12 mouse cellular contexts compared by ENCODE assay signal in genomic region chr16:58499650-58500049, GRCm38 (mm10). TPM values are rescaled to one million over a fixed set of nuclear protein-coding genes. Genes with fewer than 3 reads are reported as not detected.
DNase-seq lines count a peak whose midpoint lies in the region; ATAC-seq and TF ChIP-seq lines count a peak whose summit lies in the region.
"Had no signal": no experiment of that assay in that cellular context is flagged by ENCODE, and none has a peak within 500 bp of the region (broad histone marks: within the 10 kb centered on the region; RNA-seq: fewer than 3 reads in every experiment).

No protein-coding gene starts in this region.

- H3K9ac ChIP-seq in forebrain, embryonic 14.5 days (ENCODE audit: low read length) = no peak overlapping the region
- H3K9ac ChIP-seq in forebrain, embryonic 16.5 days (replicated peaks; ENCODE audit: low read depth, low read length) = no peak overlapping the region
- no peak overlapping the region for H3K9ac ChIP-seq in kidney, postnatal 0 days (ENCODE audit: low read depth, low read length)
- no peak overlapping the region; the same call in 1 of the 2 replicates for H3K9ac ChIP-seq in liver, embryonic 16.5 days (ENCODE audit: low read depth, low read length)

- ATAC-seq in forebrain, embryonic 14.5 days = peak; percentile 21; the same call in 1 of the 2 replicates
- ATAC-seq in forebrain, embryonic 16.5 days = no peak
- 0 out of 2 replicates have a peak, but pooled peaks have one; percentile 6 for ATAC-seq in kidney, postnatal 0 days (replicated peaks; ENCODE audit: low FRiP score, low read depth)
- ATAC-seq in liver, embryonic 16.5 days (ENCODE audit: low read depth) = no peak

- H3K4me1 ChIP-seq in forebrain, embryonic 14.5 days (ENCODE audit: control insufficient read depth, insufficient read depth, low read length) = no peaks in the 10 kb centered on the region
- 0 out of 2 replicates have a peak, but pooled peaks cover 4% of the 10 kb centered on the region for H3K4me1 ChIP-seq in forebrain, embryonic 16.5 days (replicated peaks; ENCODE audit: control insufficient read depth, insufficient read depth, low read length)
- H3K4me1 ChIP-seq in kidney, postnatal 0 days (replicated peaks; ENCODE audit: insufficient read depth, low read length) = peaks cover 27% of the 10 kb centered on the region
- peaks cover 7% of the 10 kb centered on the region for H3K4me1 ChIP-seq in brown adipose tissue, adult 24 weeks (ENCODE audit: control insufficient read depth, insufficient read depth, insufficient read length, low read length)
- H3K4me1 ChIP-seq in liver, embryonic 16.5 days (ENCODE audit: control insufficient read depth, low read depth, low read length) = peaks cover 51% of the 10 kb centered on the region

- H3K27ac ChIP-seq in forebrain, embryonic 14.5 days (ENCODE audit: low read depth, low read length) = no peak overlapping the region
- H3K27ac ChIP-seq in forebrain, embryonic 16.5 days (ENCODE audit: low read length) = no peak overlapping the region
- H3K27ac ChIP-seq in kidney, postnatal 0 days = peak overlapping the region; percentile 58; the same call in 1 of the 2 replicates
- peak overlapping the region; percentile 28; the same call in 1 of the 2 replicates for H3K27ac ChIP-seq in brown adipose tissue, adult 24 weeks (replicated peaks; ENCODE audit: low read depth, low read length)
- peak overlapping the region; percentile 96 for H3K27ac ChIP-seq in liver, embryonic 16.5 days (ENCODE audit: low read length)

- no peaks in the 10 kb centered on the region for H3K27me3 ChIP-seq in forebrain, embryonic 14.5 days (replicated peaks; ENCODE audit: control insufficient read depth, insufficient read depth, low read length)
- no peaks in the 10 kb centered on the region for H3K27me3 ChIP-seq in forebrain, embryonic 16.5 days (replicated peaks; ENCODE audit: control insufficient read depth, insufficient read depth, low read length)
- H3K27me3 ChIP-seq in kidney, postnatal 0 days (ENCODE audit: insufficient read depth, low read length) = no peaks in the 10 kb centered on the region
- H3K27me3 ChIP-seq in liver, embryonic 16.5 days (ENCODE audit: control insufficient read depth, insufficient read depth, low read depth, low read length) = no peaks in the 10 kb centered on the region
- H3K27me3 ChIP-seq: Patski had no signal

- no peak overlapping the region for H3K4me3 ChIP-seq in forebrain, embryonic 14.5 days (ENCODE audit: low read depth, low read length)
- no peak overlapping the region for H3K4me3 ChIP-seq in forebrain, embryonic 16.5 days (replicated peaks; ENCODE audit: low read length)
- H3K4me3 ChIP-seq in kidney, postnatal 0 days (replicated peaks; ENCODE audit: low read depth, low read length) = no peak overlapping the region
- H3K4me3 ChIP-seq in brown adipose tissue, adult 24 weeks (ENCODE audit: insufficient read depth, low read depth, low read length) = no peak overlapping the region
- H3K4me3 ChIP-seq in liver, embryonic 16.5 days (ENCODE audit: low read depth, low read length) = no peak overlapping the region

- no peaks in the 10 kb centered on the region for H3K9me3 ChIP-seq in forebrain, embryonic 14.5 days (replicated peaks; ENCODE audit: control insufficient read depth, low read length)
- H3K9me3 ChIP-seq in forebrain, embryonic 16.5 days (ENCODE audit: control insufficient read depth, low read length) = no peaks in the 10 kb centered on the region
- H3K9me3 ChIP-seq in kidney, postnatal 0 days (replicated peaks; ENCODE audit: low read length) = no peaks in the 10 kb centered on the region
- H3K9me3 ChIP-seq in liver, embryonic 16.5 days (replicated peaks; ENCODE audit: control insufficient read depth, low read length) = no peaks in the 10 kb centered on the region

- no peak for DNase-seq in forebrain, embryonic 14.5 days (ENCODE audit: low spot score)
- no peak for DNase-seq in kidney, postnatal 0 days (ENCODE audit: low spot score)
- DNase-seq in kidney, postnatal 36 days = no peak
- DNase-seq in spleen, postnatal 4 days (ENCODE audit: low spot score in 2 of 2) = no peak
- DNase-seq in frontal cortex, postnatal 10 days (ENCODE audit: low spot score in 2 of 2) = no peak
- DNase-seq: cerebellum, postnatal 25 days; right cerebral cortex, adult 18-20 months; thymus, adult 2 months had no signal

- no peak overlapping the region for H3K4me2 ChIP-seq in forebrain, embryonic 14.5 days (ENCODE audit: low read length)
- H3K4me2 ChIP-seq in forebrain, embryonic 16.5 days (ENCODE audit: low read length) = no peak overlapping the region
- no peak overlapping the region for H3K4me2 ChIP-seq in kidney, postnatal 0 days (ENCODE audit: low read length)
- no peak overlapping the region for H3K4me2 ChIP-seq in liver, embryonic 16.5 days (ENCODE audit: low read depth, low read length)

- 29% methylated on average over 5 of the region's 5 CpGs for WGBS in forebrain, embryonic 14.5 days
- WGBS in forebrain, embryonic 16.5 days = 40% methylated on average over 5 of the region's 5 CpGs
- WGBS in kidney, postnatal 0 days = 73% methylated on average over 5 of the region's 5 CpGs
- WGBS in liver, embryonic 16.5 days (ENCODE audit: insufficient replicate concordance) = 62% methylated on average over 5 of the region's 5 CpGs

- TF ChIP-seq CTCF in kidney, postnatal 0 days (IDR thresholded peaks at IDR 0.05; ENCODE audit: low read depth) = no peak

- H3K36me3 ChIP-seq in forebrain, embryonic 14.5 days (ENCODE audit: control insufficient read depth, insufficient read depth, low read length) = no peaks in the 10 kb centered on the region
- H3K36me3 ChIP-seq in forebrain, embryonic 16.5 days (ENCODE audit: control insufficient read depth, insufficient read depth) = no peaks in the 10 kb centered on the region
- H3K36me3 ChIP-seq in kidney, postnatal 0 days (ENCODE audit: insufficient read depth, low read length) = 0 out of 2 replicates have a peak, but pooled peaks cover 3% of the 10 kb centered on the region
- H3K36me3 ChIP-seq in liver, embryonic 16.5 days (ENCODE audit: control insufficient read depth, insufficient read depth) = no peaks in the 10 kb centered on the region

RNA-seq across cellular contexts. Expression of gene St3gal6, which starts 24.4 kb away (rescaled TPM):
- 7.8 and 8.3 TPM in 2 replicates for polyA plus RNA-seq in forebrain, embryonic 14.5 days (2014; fragmentation: Nextera tagmentation; extraction: Ambion mirVana)
- polyA plus RNA-seq in forebrain, embryonic 16.5 days (2015; fragmentation: Nextera tagmentation; extraction: Ambion mirVana) = 6.7 and 8.0 TPM in 2 replicates
- 93.6 and 93.8 TPM in 2 replicates for polyA plus RNA-seq in kidney, postnatal 0 days (2015; fragmentation: Nextera tagmentation; extraction: Ambion mirVana)
- 39.7 and 40.3 TPM in 2 replicates for polyA plus RNA-seq in brown adipose tissue, adult 24 weeks (2012; ENCODE audit: insufficient read depth, insufficient read length, missing spikeins)
- polyA plus RNA-seq in liver, embryonic 16.5 days (2015; fragmentation: Nextera tagmentation; extraction: Ambion mirVana) = 25.1 and 25.7 TPM in 2 replicates

Comparison
In these comparisons a context has a peak if more than half of its experiments do, and no peak if none do; other contexts are left out.
1. ATAC-seq: peak in forebrain, embryonic 14.5 days (single experiment) and kidney, postnatal 0 days (single experiment); none in forebrain, embryonic 16.5 days (single experiment) and liver, embryonic 16.5 days (single experiment).
2. H3K27ac ChIP-seq: peak in kidney, postnatal 0 days (single experiment), brown adipose tissue, adult 24 weeks (single experiment) and liver, embryonic 16.5 days (single experiment); none in forebrain, embryonic 14.5 days (single experiment) and forebrain, embryonic 16.5 days (single experiment).